Mouse (Mus musculus): ENCODE results near the gene Gm21897. TPM values are rescaled to one million over a fixed set of nuclear protein-coding genes. Genes with fewer than 3 reads are reported as not detected.

Gm21897 gene
- total and polyA plus RNA-seq, 3 experiments = not detected

DNA sequence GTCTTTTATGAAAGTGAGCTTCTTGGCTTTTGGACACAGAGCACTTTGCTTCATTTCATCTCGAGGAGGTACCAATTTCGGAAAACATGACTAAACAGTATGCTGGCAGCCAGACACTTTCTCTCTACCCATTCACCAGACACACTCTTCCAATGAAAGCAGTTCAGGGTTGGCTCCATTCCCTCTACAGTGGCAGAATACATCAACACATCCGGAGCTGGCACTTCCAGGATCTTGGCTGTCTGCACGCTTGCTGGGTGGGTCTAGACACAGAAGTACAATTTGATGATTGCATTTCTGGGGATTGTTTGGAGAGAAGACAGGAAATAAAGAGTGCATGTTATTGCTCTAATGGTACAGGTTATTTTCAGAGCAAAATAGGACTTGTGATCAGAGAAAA, 21.8 kb downstream of the Gm21897 start:
- H3K27me3 ChIP-seq (replicated peaks) = no peaks in the 10 kb centered on the region
- no peak overlapping the region for H3K27ac ChIP-seq (ENCODE audit: insufficient read depth, low read depth)
- no peak overlapping the region for H3K9ac ChIP-seq (ENCODE audit: insufficient read depth, low read depth)
- no peak for TF ChIP-seq NRF1 (IDR thresholded peaks at IDR 0.05; ENCODE audit: low read depth, low read length)
- TF ChIP-seq BHLHE40 (IDR thresholded peaks at IDR 0.05; ENCODE audit: low read depth, low read length) = no peak
- TF ChIP-seq TCF12 (IDR thresholded peaks at IDR 0.05; ENCODE audit: low read depth, low read length) = no peak
- TF ChIP-seq NELFE (IDR thresholded peaks at IDR 0.05; ENCODE audit: low read depth, low read length) = no peak
- no peak for TF ChIP-seq ZKSCAN1 (IDR thresholded peaks at IDR 0.05; ENCODE audit: borderline replicate concordance, low read depth, low read length)
- no peak for TF ChIP-seq IRF4 (IDR thresholded peaks at IDR 0.05; ENCODE audit: low read depth, low read length)
- no peak for TF ChIP-seq HCFC1 (IDR thresholded peaks at IDR 0.05; ENCODE audit: low read depth, low read length)
- TF ChIP-seq ETS1 (conservative IDR thresholded peaks at IDR 0.05; ENCODE audit: low read depth, low read length) = no peak
- no peak for TF ChIP-seq USF1 (IDR thresholded peaks at IDR 0.05; ENCODE audit: low read depth, low read length)
- TF ChIP-seq POLR2A (IDR thresholded peaks at IDR 0.05; ENCODE audit: low read depth, low read length) = no peak
- no peak for TF ChIP-seq ZMIZ1 (IDR thresholded peaks at IDR 0.05; ENCODE audit: low read depth, low read length)
- no peak for TF ChIP-seq SMC3 (IDR thresholded peaks at IDR 0.05; ENCODE audit: low read depth, low read length)
- no peak for TF ChIP-seq POLR2AphosphoS2 (IDR thresholded peaks at IDR 0.05; ENCODE audit: low read depth, low read length)
- no peaks in the 10 kb centered on the region for H3K9me3 ChIP-seq (replicated peaks; ENCODE audit: low read length)
- no peak for DNase-seq (ENCODE audit: extremely low read depth)
- dilution Hi-C loops (cut with MboI; ENCODE audit: extremely low pct_ligation_motif_present, extremely low pct_unique_long_range_greater_than_20kb, low sequenced_read_pairs) (no loop called here), in situ Hi-C loops (cut with MboI; ENCODE audit: low pct_ligation_motif_present, low pct_unique_long_range_greater_than_20kb, low sequenced_read_pairs) (no loop called here)
- H3K36me3 ChIP-seq (replicated peaks in 1 of 2; ENCODE audit: control insufficient read depth in 1 of 2, insufficient read depth in 1 of 2, low read length in 1 of 2) = no peaks in the 10 kb centered on the region
- H3K4me3 ChIP-seq (replicated peaks in 1 of 3; ENCODE audit: low read depth in 2 of 3, low read length in 2 of 3, poor library complexity in 1 of 3) = no peak overlapping the region
- no peak overlapping the region for H3K4me2 ChIP-seq (ENCODE audit: insufficient read depth, low read depth, poor library complexity, severe bottlenecking)
- peaks cover 0 to 8% of the 10 kb centered on the region in 2 experiments; a peak in 1 of 4 replicates for H3K4me1 ChIP-seq (ENCODE audit: control insufficient read depth in 1 of 2, insufficient read depth in 2 of 2)
- no peaks in the 10 kb centered on the region for H3K79me2 ChIP-seq (replicated peaks; ENCODE audit: control insufficient read depth, extremely low read depth, insufficient read depth, poor library complexity, severe bottlenecking)

- no peak for DNase-seq (ENCODE audit: extremely low read depth)
- no peaks in the 10 kb centered on the region for H3K79me2 ChIP-seq (replicated peaks; ENCODE audit: control insufficient read depth, extremely low read depth, insufficient read depth, poor library complexity, severe bottlenecking)
- dilution Hi-C loops (cut with MboI; ENCODE audit: extremely low pct_ligation_motif_present, extremely low pct_unique_long_range_greater_than_20kb, low sequenced_read_pairs) (no loop called here), in situ Hi-C loops (cut with MboI; ENCODE audit: low pct_ligation_motif_present, low pct_unique_long_range_greater_than_20kb, low sequenced_read_pairs) (no loop called here)
- TF ChIP-seq POLR2A (IDR thresholded peaks at IDR 0.05; ENCODE audit: low read depth, low read length) (no peak), GABPA (IDR thresholded peaks at IDR 0.05; ENCODE audit: insufficient replicate concordance, low read depth, low read length) (no peak), CTCF (conservative IDR thresholded peaks at IDR 0.05 in 1 of 2, IDR thresholded peaks at IDR 0.05 in 1 of 2; ENCODE audit: low read depth in 2 of 2, low read length in 2 of 2) (no peak), TCF12 (IDR thresholded peaks at IDR 0.05; ENCODE audit: low read depth, low read length) (no peak), ZNF384 (IDR thresholded peaks at IDR 0.05; ENCODE audit: low read depth, low read length) (no peak), USF2 (conservative IDR thresholded peaks at IDR 0.05; ENCODE audit: low read depth, low read length) (no peak), PAX5 (IDR thresholded peaks at IDR 0.05; ENCODE audit: low read length) (no peak), MAZ (IDR thresholded peaks at IDR 0.05; ENCODE audit: low read depth, low read length) (no peak), CHD2 (IDR thresholded peaks at IDR 0.05; ENCODE audit: low read length) (no peak), RAD21 (IDR thresholded peaks at IDR 0.05; ENCODE audit: low read depth, low read length) (no peak), CHD1 (IDR thresholded peaks at IDR 0.05; ENCODE audit: low read depth, low read length) (no peak), EP300 (IDR thresholded peaks at IDR 0.05; ENCODE audit: low read length) (no peak), SMC3 (IDR thresholded peaks at IDR 0.05; ENCODE audit: low read depth, low read length) (no peak), SIN3A (IDR thresholded peaks at IDR 0.05; ENCODE audit: low read length) (no peak), JUN (IDR thresholded peaks at IDR 0.05; ENCODE audit: insufficient read depth, low read depth, low read length) (no peak), TBP (conservative IDR thresholded peaks at IDR 0.05; ENCODE audit: low read depth, low read length) (no peak), POLR2AphosphoS2 (IDR thresholded peaks at IDR 0.05; ENCODE audit: low read depth, low read length) (no peak)
- no peak overlapping the region for H3K4me3 ChIP-seq (replicated peaks in 1 of 3; ENCODE audit: low read depth in 2 of 3, low read length in 2 of 3, poor library complexity in 1 of 3)
- no peaks in the 10 kb centered on the region for H3K4me1 ChIP-seq (ENCODE audit: control insufficient read depth in 1 of 2, insufficient read depth in 2 of 2)
- H3K4me2 ChIP-seq (ENCODE audit: insufficient read depth, low read depth, poor library complexity, severe bottlenecking) = no peak overlapping the region
- H3K36me3 ChIP-seq (replicated peaks in 1 of 2; ENCODE audit: control insufficient read depth in 1 of 2, insufficient read depth in 1 of 2, low read length in 1 of 2) = no peaks in the 10 kb centered on the region
- no peak overlapping the region for H3K9ac ChIP-seq (ENCODE audit: insufficient read depth, low read depth)
- H3K27me3 ChIP-seq (replicated peaks) = no peaks in the 10 kb centered on the region
- no peaks in the 10 kb centered on the region for H3K9me3 ChIP-seq (replicated peaks; ENCODE audit: low read length)
- no peak overlapping the region for H3K27ac ChIP-seq (ENCODE audit: insufficient read depth, low read depth)
Observed at GRCm38 (mm10) chr16:15346045-15346444, 28.8 kb downstream of the Gm21897 start.

All from CH12.LX (cell line).